Mouse (Mus musculus): Measurements from ENCODE around the gene Irf2. TPM values are rescaled to one million over a fixed set of nuclear protein-coding genes. Genes with fewer than 3 reads are reported as not detected.

Gene Irf2
- polyA plus RNA-seq, 1 experiment from 2014 or later: 30.6 TPM

- Histone ChIP-seq H3K9ac (ENCODE audit: low read depth, low read length) (no peak overlapping the region), H3K36me3 (ENCODE audit: insufficient read depth, low read length) (no peaks in the 10 kb centered on the region; the same call in 1 of the 2 replicates), H3K27me3 (ENCODE audit: insufficient read depth, low read length) (no peaks in the 10 kb centered on the region), H3K4me3 (replicated peaks; ENCODE audit: low read depth, low read length) (no peak overlapping the region), H3K27ac (no peak overlapping the region), H3K9me3 (replicated peaks; ENCODE audit: low read length) (no peaks in the 10 kb centered on the region), H3K4me1 (replicated peaks; ENCODE audit: insufficient read depth, low read length) (peaks cover 7% of the 10 kb centered on the region; the same call in 1 of the 2 replicates), H3K4me2 (ENCODE audit: low read length) (no peak overlapping the region)
- ATAC-seq (replicated peaks; ENCODE audit: low FRiP score, low read depth) (no peak), DNase-seq (ENCODE audit: low spot score) (no peak)
- no peak for TF ChIP-seq CTCF (IDR thresholded peaks at IDR 0.05; ENCODE audit: low read depth)
- 89% methylated on average over 7 of the region's 7 CpGs for WGBS
Observed at GRCm38 (mm10) chr8:46770905-46771516, 31.5 kb downstream of the Irf2 start.

GRCm38 (mm10) chr8:46772801-46773200, 33.3 kb downstream of the Irf2 start:
- Histone ChIP-seq H3K9me3 (replicated peaks; ENCODE audit: low read length) (no peaks in the 10 kb centered on the region), H3K4me2 (ENCODE audit: low read length) (no peak overlapping the region), H3K36me3 (ENCODE audit: insufficient read depth, low read length) (no peaks in the 10 kb centered on the region; the same call in 1 of the 2 replicates), H3K4me3 (replicated peaks; ENCODE audit: low read depth, low read length) (no peak overlapping the region), H3K9ac (ENCODE audit: low read depth, low read length) (no peak overlapping the region), H3K27ac (no peak overlapping the region), H3K4me1 (replicated peaks; ENCODE audit: insufficient read depth, low read length) (peaks cover 7% of the 10 kb centered on the region; the same call in 1 of the 2 replicates), H3K27me3 (ENCODE audit: insufficient read depth, low read length) (no peaks in the 10 kb centered on the region)
- TF ChIP-seq CTCF (IDR thresholded peaks at IDR 0.05; ENCODE audit: low read depth): no peak
- DNase-seq (ENCODE audit: low spot score) (no peak), ATAC-seq (replicated peaks; ENCODE audit: low FRiP score, low read depth) (no peak)
- WGBS: 86% methylated on average over 6 of the region's 6 CpGs

GRCm38 (mm10) chr8:46777760-46778460, 38.4 kb downstream of the Irf2 start:
- no peak overlapping the region for H3K27ac ChIP-seq
- WGBS: 77% methylated on average over 10 of the region's 10 CpGs

DNA sequence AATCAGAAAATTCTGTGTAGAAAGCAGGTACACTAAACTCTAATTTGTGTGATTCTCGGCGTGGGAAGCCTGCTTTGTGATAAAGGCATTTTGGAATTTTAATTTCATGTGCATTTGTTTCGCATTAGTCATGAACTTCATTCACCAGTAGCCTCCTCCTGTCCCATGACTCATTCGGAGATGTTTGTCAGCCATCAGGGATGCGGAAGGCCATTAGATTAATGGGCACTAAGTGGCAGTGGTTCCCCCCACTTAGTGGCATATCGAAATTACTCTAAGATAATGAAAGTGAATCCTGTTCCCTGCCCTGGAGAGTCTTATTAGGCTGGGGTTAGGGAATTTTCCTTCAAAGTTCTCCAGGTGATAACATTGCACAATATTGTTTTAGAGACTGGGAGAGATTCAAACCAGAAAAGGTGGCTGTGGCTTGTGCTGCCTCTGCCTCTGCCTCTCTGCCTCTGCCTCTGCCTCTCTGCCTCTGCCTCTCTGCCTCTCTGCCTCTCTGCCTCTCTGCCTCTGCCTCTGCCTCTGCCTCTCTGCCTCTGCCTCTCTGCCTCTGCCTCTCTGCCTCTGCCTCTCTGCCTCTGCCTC, 41.6 kb downstream of the Irf2 start:
- no peak for DNase-seq (ENCODE audit: low spot score)

More at GRCm38 (mm10) chr8:46777760-46778460, 38.4 kb downstream of the Irf2 start:
- TF ChIP-seq CTCF (IDR thresholded peaks at IDR 0.05; ENCODE audit: low read depth): no peak
- Histone ChIP-seq H3K27me3 (ENCODE audit: insufficient read depth, low read length) (no peaks in the 10 kb centered on the region), H3K9ac (ENCODE audit: low read depth, low read length) (no peak overlapping the region), H3K9me3 (replicated peaks; ENCODE audit: low read length) (no peaks in the 10 kb centered on the region), H3K4me2 (ENCODE audit: low read length) (no peak overlapping the region), H3K4me1 (replicated peaks; ENCODE audit: insufficient read depth, low read length) (no peaks in the 10 kb centered on the region), H3K4me3 (replicated peaks; ENCODE audit: low read depth, low read length) (no peak overlapping the region), H3K36me3 (ENCODE audit: insufficient read depth, low read length) (peaks cover 3% of the 10 kb centered on the region; the same call in 1 of the 2 replicates)
- peak; percentile 46 for DNase-seq (ENCODE audit: low spot score)
- ATAC-seq (replicated peaks; ENCODE audit: low FRiP score, low read depth): no peak

GRCm38 (mm10) chr8:46782254-46782653, 42.7 kb downstream of the Irf2 start:
- no peak for TF ChIP-seq CTCF (IDR thresholded peaks at IDR 0.05; ENCODE audit: low read depth)
- Histone ChIP-seq H3K27ac (no peak overlapping the region), H3K9me3 (replicated peaks; ENCODE audit: low read length) (no peaks in the 10 kb centered on the region), H3K36me3 (ENCODE audit: insufficient read depth, low read length) (0 out of 2 replicates have a peak, but pooled peaks cover 3% of the 10 kb centered on the region), H3K4me3 (replicated peaks; ENCODE audit: low read depth, low read length) (no peak overlapping the region), H3K4me2 (ENCODE audit: low read length) (no peak overlapping the region), H3K27me3 (ENCODE audit: insufficient read depth, low read length) (no peaks in the 10 kb centered on the region), H3K4me1 (replicated peaks; ENCODE audit: insufficient read depth, low read length) (no peaks in the 10 kb centered on the region), H3K9ac (ENCODE audit: low read depth, low read length) (no peak overlapping the region)
- DNase-seq (ENCODE audit: low spot score) (no peak), ATAC-seq (replicated peaks; ENCODE audit: low FRiP score, low read depth) (no peak)
- 72% methylated on average over 5 of the region's 5 CpGs for WGBS

More for the DNA sequence above, 41.6 kb downstream of the Irf2 start:
- Histone ChIP-seq H3K4me2 (ENCODE audit: low read length) (no peak overlapping the region), H3K4me1 (replicated peaks; ENCODE audit: insufficient read depth, low read length) (no peaks in the 10 kb centered on the region), H3K4me3 (replicated peaks; ENCODE audit: low read depth, low read length) (no peak overlapping the region), H3K36me3 (ENCODE audit: insufficient read depth, low read length) (0 out of 2 replicates have a peak, but pooled peaks cover 3% of the 10 kb centered on the region), H3K27ac (no peak overlapping the region), H3K27me3 (ENCODE audit: insufficient read depth, low read length) (no peaks in the 10 kb centered on the region), H3K9ac (ENCODE audit: low read depth, low read length) (no peak overlapping the region), H3K9me3 (replicated peaks; ENCODE audit: low read length) (no peaks in the 10 kb centered on the region)
- TF ChIP-seq CTCF (IDR thresholded peaks at IDR 0.05; ENCODE audit: low read depth): no peak
- no peak for ATAC-seq (replicated peaks; ENCODE audit: low FRiP score, low read depth)
- 77% methylated on average over 6 of the region's 6 CpGs for WGBS

- ATAC-seq (replicated peaks; ENCODE audit: low FRiP score, low read depth) (no peak), DNase-seq (ENCODE audit: low spot score) (no peak)
- Histone ChIP-seq H3K4me1 (replicated peaks; ENCODE audit: insufficient read depth, low read length) (no peaks in the 10 kb centered on the region), H3K9me3 (replicated peaks; ENCODE audit: low read length) (no peaks in the 10 kb centered on the region), H3K4me3 (replicated peaks; ENCODE audit: low read depth, low read length) (no peak overlapping the region), H3K27me3 (ENCODE audit: insufficient read depth, low read length) (no peaks in the 10 kb centered on the region), H3K27ac (no peak overlapping the region), H3K36me3 (ENCODE audit: insufficient read depth, low read length) (no peaks in the 10 kb centered on the region), H3K4me2 (ENCODE audit: low read length) (no peak overlapping the region), H3K9ac (ENCODE audit: low read depth, low read length) (no peak overlapping the region)
- no peak for TF ChIP-seq CTCF (IDR thresholded peaks at IDR 0.05; ENCODE audit: low read depth)
- WGBS: 73% methylated on average over 2 of the region's 2 CpGs
Observed at GRCm38 (mm10) chr8:46785070-46785469, 45.5 kb downstream of the Irf2 start.
